Mouse (Mus musculus): Measurements from ENCODE around the gene Wipf3. TPM values are rescaled to one million over a fixed set of nuclear protein-coding genes. Genes with fewer than 3 reads are reported as not detected.
A peak's percentile ranks its signal among the peaks of the same experiment; 100 is the strongest.

Wipf3 gene
- polyA plus RNA-seq, 1 experiment from 2014 or later, result 1.4 TPM

DNA sequence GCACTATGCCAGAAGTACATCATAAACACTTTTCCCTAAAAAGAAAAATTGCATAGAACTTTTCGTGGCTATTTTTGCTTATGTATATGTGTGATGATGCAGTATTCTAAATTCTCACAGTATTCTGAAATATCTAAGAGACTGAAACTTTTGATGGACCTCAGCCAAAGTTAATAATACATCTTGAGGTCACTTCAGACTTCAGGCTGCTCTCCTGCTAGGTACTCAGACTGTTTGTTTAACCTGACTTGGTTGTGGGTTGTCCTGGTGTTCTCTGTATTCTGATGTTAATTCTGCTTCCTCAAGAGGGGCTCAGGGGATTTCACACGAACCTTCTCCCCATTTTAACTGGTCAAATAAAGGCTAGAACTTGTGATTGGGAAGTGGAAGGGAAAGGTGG is 24.5 kb upstream of the Wipf3 start:
- H3K27me3 ChIP-seq (replicated peaks), result no peaks in the 10 kb centered on the region
- no peak overlapping the region for H3K27ac ChIP-seq
- ATAC-seq (ENCODE audit: low FRiP score, low read depth), result no peak
- H3K9ac ChIP-seq, result no peak overlapping the region
- H3K4me1 ChIP-seq, result no peaks in the 10 kb centered on the region
- no peaks in the 10 kb centered on the region for H3K36me3 ChIP-seq
- no peaks in the 10 kb centered on the region for H3K9me3 ChIP-seq
- H3K4me3 ChIP-seq, result no peak overlapping the region
- WGBS, result 59% methylated on average over 2 of the region's 2 CpGs
- no peak overlapping the region for H3K4me2 ChIP-seq (replicated peaks)

DNA sequence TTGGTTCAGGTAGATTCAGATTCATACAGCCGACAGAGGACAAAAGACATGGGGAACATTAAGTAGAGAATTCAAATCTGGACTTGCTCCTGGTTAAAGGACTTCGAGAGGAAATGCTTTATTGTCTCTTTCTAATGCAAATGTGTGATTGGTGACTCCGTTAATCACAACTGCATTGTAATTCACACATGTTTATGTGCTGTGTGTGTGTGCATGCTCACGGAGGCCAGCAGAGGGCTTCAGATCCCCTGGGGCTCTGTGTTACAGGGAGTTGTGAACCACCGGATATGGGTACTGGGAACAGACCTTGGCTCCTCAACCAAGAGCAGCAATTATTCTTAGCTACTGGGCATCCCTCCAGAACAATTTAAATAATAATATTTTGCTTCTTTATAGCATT is 23.3 kb upstream of the Wipf3 start:
- Histone ChIP-seq H3K4me2 (replicated peaks) (no peak overlapping the region), H3K27me3 (replicated peaks) (no peaks in the 10 kb centered on the region), H3K27ac (no peak overlapping the region), H3K9ac (no peak overlapping the region), H3K36me3 (no peaks in the 10 kb centered on the region), H3K4me1 (no peaks in the 10 kb centered on the region), H3K9me3 (no peaks in the 10 kb centered on the region), H3K4me3 (no peak overlapping the region)
- ATAC-seq (ENCODE audit: low FRiP score, low read depth), result no peak
- 76% methylated on average over 5 of the region's 5 CpGs for WGBS

DNA sequence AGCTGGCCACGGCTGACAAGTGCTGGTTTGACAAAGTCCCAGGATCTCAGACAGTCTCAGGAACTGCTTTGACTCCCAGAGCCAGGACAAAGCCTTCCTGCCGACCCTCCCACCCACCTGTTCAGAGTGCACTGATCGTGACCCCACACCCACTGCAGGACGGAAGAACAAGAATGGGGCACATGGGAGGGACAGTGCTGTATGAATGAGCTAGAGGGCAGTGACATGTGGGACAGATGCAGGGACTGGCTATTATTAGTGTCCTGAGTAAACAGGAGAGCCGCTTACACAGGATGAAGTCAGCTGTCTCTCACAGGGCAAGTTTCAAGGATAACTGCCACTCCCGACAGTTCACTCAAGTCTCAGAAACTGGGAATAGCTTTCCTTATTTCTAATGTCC is 20.1 kb upstream of the Wipf3 start:
- H3K4me3 ChIP-seq, result no peak overlapping the region

DNA sequence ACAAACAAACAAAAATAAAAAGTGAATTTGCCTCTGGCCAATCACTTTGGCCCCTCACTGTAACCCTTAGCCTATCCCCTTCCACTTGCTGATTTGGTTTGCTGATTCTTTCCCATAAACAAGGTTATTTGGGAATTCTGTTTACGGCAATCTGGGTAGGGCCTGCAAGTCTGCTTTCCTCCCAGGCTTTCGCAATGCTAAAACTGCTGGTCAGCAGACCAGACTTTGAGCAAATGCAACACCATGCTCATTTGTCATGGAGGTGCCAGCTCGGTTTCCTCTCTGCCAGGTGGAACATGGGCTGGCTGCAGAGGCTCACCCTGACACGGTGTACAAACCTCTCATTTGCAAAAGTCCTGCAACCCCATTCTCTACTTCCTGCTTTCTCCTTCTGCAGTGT is 19.0 kb upstream of the Wipf3 start:
- Histone ChIP-seq H3K4me2 (replicated peaks) (no peak overlapping the region), H3K9ac (no peak overlapping the region), H3K4me1 (no peaks in the 10 kb centered on the region), H3K9me3 (no peaks in the 10 kb centered on the region), H3K27me3 (replicated peaks) (no peaks in the 10 kb centered on the region), H3K36me3 (no peaks in the 10 kb centered on the region), H3K4me3 (no peak overlapping the region), H3K27ac (no peak overlapping the region)
- no peak for ATAC-seq (ENCODE audit: low FRiP score, low read depth)
- WGBS, result 87% methylated on average over 4 of the region's 4 CpGs

More for the DNA sequence above, 20.1 kb upstream of the Wipf3 start:
- Histone ChIP-seq H3K27me3 (replicated peaks) (no peaks in the 10 kb centered on the region), H3K4me1 (no peaks in the 10 kb centered on the region), H3K9me3 (no peaks in the 10 kb centered on the region), H3K4me2 (replicated peaks) (no peak overlapping the region), H3K27ac (no peak overlapping the region), H3K9ac (no peak overlapping the region), H3K36me3 (no peaks in the 10 kb centered on the region)
- WGBS, result 44% methylated on average over 6 of the region's 6 CpGs
- no peak for ATAC-seq (ENCODE audit: low FRiP score, low read depth)

DNA sequence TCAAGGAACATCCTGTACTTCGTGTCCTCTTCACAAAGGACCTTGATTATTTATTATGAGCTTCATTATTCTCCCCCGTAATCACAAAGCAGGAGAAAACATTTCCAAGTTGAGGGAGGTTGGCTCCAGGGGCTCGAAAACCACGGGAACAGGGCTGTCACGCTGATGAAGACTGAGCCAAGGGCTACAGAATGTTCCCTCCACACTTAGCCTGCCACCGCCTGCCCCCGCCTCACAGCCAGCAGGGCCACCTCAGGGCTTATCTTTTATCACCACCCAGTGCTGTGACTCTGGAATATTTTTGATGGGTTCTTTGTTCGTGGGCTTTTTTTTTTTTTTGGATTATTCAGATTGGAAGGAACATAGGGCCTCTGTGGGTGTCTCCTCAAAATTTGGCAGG is 17.8 kb upstream of the Wipf3 start:
- Histone ChIP-seq H3K4me3 (no peak overlapping the region), H3K4me2 (replicated peaks) (no peak overlapping the region), H3K4me1 (no peaks in the 10 kb centered on the region), H3K27me3 (replicated peaks) (no peaks in the 10 kb centered on the region), H3K36me3 (no peaks in the 10 kb centered on the region), H3K27ac (no peak overlapping the region), H3K9me3 (no peaks in the 10 kb centered on the region), H3K9ac (no peak overlapping the region)
- ATAC-seq (ENCODE audit: low FRiP score, low read depth), result no peak
- 73% methylated on average over 8 of the region's 8 CpGs for WGBS

DNA sequence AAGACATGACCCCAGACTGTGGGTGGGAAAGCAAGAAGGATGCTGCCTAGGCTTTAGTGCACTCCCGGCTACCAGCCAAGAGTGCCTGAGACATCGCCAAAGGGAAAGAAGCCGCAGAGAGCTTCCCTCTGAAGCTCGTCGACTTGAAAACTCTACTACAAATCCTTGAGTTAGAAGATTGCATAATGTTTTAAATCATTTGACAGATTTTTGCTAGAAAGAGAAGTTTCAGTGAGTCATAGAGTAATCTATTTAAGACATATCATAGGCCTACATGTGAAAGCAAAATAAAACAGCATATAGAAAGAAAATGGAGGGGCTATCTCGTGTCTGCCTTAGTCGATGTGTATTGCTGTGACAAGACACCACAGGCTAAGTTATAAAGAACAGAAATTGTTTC is 16.5 kb upstream of the Wipf3 start:
- no peak for ATAC-seq (ENCODE audit: low FRiP score, low read depth)
- Histone ChIP-seq H3K4me1 (no peaks in the 10 kb centered on the region), H3K4me3 (no peak overlapping the region), H3K4me2 (replicated peaks) (no peak overlapping the region), H3K27me3 (replicated peaks) (no peaks in the 10 kb centered on the region), H3K27ac (no peak overlapping the region), H3K9ac (no peak overlapping the region), H3K36me3 (no peaks in the 10 kb centered on the region), H3K9me3 (no peaks in the 10 kb centered on the region)
- WGBS, result 92% methylated on average over 7 of the region's 7 CpGs

DNA sequence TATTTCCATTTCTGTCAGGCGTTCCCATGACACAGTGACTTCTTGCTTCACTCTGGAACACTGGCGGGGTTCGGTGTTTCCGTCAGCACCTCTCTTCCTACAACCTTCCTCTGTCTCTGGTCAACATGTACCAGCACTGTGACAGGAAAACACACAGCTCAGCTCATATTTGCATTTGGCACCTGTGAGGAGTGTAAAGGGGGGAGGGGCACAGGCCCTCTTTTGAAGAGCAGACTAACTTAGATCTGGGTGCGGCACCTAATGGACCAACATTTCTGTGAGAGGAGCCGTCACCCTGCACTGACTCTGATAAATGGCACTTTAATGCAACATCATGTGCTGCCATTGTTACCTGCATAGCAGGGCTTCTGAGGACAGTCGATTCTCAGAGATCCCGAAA is 4.2 kb upstream of the Wipf3 start:
- Histone ChIP-seq H3K36me3 (no peaks in the 10 kb centered on the region), H3K9ac (no peak overlapping the region), H3K27me3 (replicated peaks) (peaks cover 13% of the 10 kb centered on the region; the same call in 1 of the 2 replicates), H3K4me2 (replicated peaks) (no peak overlapping the region), H3K4me3 (no peak overlapping the region), H3K9me3 (no peaks in the 10 kb centered on the region), H3K4me1 (peaks cover 8% of the 10 kb centered on the region; the same call in 1 of the 2 replicates), H3K27ac (no peak overlapping the region)
- ATAC-seq (ENCODE audit: low FRiP score, low read depth), result no peak
- 81% methylated on average over 8 of the region's 8 CpGs for WGBS

DNA sequence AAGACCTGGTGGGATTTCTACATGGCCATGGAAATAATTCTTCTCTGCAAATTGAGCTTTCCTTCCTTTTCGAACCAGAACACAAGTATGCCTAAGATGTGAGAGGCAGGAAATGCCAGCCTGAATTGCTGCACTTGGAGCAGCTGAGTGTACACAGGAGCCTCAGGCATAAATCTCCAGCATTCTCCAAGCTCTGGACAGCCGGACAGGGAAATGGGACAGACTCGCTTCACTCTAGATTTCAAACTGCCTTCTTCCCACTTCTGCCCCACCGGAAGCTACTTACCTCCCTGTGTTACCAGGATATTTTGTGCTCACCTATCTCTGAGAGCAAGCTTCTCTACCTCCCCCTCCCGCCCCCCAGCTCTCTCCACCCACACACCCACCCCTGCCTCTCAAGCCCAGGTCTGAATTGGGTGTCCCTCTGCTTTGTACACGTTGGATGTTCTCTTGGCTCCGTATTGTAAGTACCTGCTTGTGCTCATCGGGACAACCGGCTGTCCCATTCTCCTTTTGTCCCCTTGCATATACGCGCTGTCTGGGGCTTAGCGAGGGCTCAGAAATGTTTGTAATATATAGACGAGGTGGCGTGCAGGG is 455 bp upstream of the Wipf3 start:
- no peaks in the 10 kb centered on the region for H3K36me3 ChIP-seq
- H3K27me3 ChIP-seq (replicated peaks), result peaks cover 26% of the 10 kb centered on the region
- no peak for ATAC-seq (ENCODE audit: low FRiP score, low read depth)
- peak overlapping the region; percentile 63 for H3K9ac ChIP-seq
- H3K4me2 ChIP-seq (replicated peaks), result peak overlapping the region; percentile 96
- no peaks in the 10 kb centered on the region for H3K9me3 ChIP-seq
- 5% methylated on average over 14 of the region's 14 CpGs for WGBS
- peak overlapping the region; percentile 53 for H3K4me3 ChIP-seq
- no peak overlapping the region for H3K27ac ChIP-seq
- peaks cover 8% of the 10 kb centered on the region; the same call in 1 of the 2 replicates for H3K4me1 ChIP-seq

DNA sequence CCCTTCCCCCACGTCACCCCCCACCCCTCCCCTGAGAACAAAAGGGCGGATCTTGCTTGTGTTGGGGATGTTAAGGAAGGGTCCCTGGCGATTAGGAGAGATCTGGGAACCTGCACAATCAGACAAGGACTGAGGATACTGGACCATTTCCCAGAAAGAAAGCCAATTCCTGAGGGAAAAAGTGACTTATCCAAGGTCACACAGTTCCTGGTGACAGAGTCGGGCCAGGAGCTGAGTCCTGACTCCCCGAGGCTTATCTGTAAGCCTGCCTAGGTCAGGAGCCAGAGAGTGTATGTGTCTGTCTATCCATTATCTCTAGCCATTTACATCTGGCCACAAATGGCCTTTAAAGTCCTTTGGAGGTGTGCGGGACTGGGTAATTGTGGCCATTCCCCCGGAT is 818 bp downstream of the Wipf3 start:
- H3K9ac ChIP-seq, result peak overlapping the region; percentile 63
- H3K4me3 ChIP-seq, result peak overlapping the region; percentile 53
- H3K4me1 ChIP-seq, result peaks cover 8% of the 10 kb centered on the region; the same call in 1 of the 2 replicates
- peaks cover 26% of the 10 kb centered on the region for H3K27me3 ChIP-seq (replicated peaks)
- H3K9me3 ChIP-seq, result no peaks in the 10 kb centered on the region
- 34% methylated on average over 7 of the region's 7 CpGs for WGBS
- H3K4me2 ChIP-seq (replicated peaks), result peak overlapping the region; percentile 96
- ATAC-seq (ENCODE audit: low FRiP score, low read depth), result no peak
- H3K27ac ChIP-seq, result no peak overlapping the region
- no peaks in the 10 kb centered on the region for H3K36me3 ChIP-seq

DNA sequence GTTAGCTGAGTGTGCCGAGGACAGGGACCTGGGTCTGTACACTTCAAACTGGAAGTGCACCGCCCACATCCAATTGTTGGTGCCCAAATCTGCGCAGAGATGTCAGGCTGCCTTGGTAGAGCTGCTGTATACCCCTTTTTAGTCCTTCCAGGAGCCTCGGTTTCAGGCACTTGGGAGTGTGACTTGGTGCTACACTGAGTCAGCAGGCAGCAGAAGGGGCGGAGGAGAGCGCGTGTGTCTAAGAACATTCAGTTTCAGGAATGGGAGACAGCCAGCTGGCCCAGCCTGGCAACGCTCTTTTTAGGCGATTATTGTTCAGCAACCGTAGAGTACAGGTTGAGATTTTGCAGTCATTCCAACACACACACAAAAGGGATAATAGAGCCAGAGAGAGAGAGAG is 2.4 kb downstream of the Wipf3 start:
- Histone ChIP-seq H3K4me1 (peaks cover 8% of the 10 kb centered on the region; the same call in 1 of the 2 replicates), H3K4me2 (replicated peaks) (no peak overlapping the region), H3K36me3 (no peaks in the 10 kb centered on the region), H3K27me3 (replicated peaks) (peaks cover 26% of the 10 kb centered on the region), H3K4me3 (no peak overlapping the region), H3K27ac (no peak overlapping the region), H3K9me3 (no peaks in the 10 kb centered on the region), H3K9ac (no peak overlapping the region)
- no peak for ATAC-seq (ENCODE audit: low FRiP score, low read depth)
- WGBS, result 61% methylated on average over 10 of the region's 10 CpGs

DNA sequence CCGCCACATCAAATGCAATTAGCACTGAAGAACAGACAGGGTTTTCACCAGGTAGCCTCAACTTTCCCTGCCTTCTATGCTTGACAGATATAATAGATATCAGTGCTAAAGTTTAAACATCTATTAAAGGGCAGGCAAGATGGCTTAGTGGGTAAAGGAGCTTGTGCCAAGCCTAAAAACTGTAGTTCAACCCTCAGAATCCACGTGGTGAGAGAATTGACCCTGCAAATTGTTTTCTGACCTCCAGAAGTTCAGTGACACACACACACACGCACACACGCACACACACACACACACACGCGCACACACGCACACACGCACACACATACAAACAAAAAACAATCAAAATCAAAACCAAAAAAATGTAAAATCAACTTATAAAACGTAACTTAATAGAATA is 2.8 kb downstream of the Wipf3 start:
- Histone ChIP-seq H3K27ac (no peak overlapping the region), H3K4me3 (no peak overlapping the region), H3K36me3 (no peaks in the 10 kb centered on the region), H3K9me3 (no peaks in the 10 kb centered on the region), H3K9ac (no peak overlapping the region), H3K4me2 (replicated peaks) (no peak overlapping the region), H3K4me1 (peaks cover 8% of the 10 kb centered on the region; the same call in 1 of the 2 replicates), H3K27me3 (replicated peaks) (peaks cover 26% of the 10 kb centered on the region)
- ATAC-seq (ENCODE audit: low FRiP score, low read depth), result no peak
- WGBS, result 73% methylated on average over 9 of the region's 9 CpGs

DNA sequence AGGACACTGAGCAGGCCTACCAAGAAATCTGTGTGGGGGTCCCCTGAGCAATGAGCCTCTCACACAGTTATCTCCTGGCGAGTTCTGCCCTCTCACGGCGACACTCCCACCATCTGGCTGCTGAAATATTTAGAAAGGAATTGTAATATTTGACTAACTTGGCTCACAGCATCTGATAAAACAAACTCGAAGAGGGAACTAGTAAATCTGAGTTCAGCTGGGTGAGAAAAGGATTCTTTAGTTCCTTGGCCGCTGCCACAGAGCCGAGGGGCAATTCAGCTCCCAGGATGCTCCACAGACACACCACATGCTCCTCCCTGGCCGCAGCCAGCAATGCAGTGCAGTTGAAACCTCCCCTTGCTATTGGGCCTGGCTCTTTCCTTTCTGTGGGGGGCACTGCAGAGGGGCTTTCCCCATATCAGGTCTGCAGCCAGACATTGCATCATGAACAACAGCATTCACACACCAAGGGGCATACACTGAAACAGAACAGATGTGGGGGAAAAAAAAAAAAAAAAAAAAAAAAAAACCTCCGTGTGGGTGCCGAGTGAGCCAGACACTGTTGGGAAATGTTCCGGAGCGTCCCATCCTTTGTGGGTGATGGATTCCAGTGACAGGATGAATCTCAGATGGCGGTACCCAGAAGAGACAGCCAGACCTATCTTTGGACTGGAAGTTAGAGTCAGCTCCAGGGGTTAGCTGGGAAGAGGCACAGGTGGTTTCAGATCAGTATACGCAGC is 3.6 kb downstream of the Wipf3 start:
- no peak overlapping the region for H3K27ac ChIP-seq
- no peak overlapping the region for H3K4me3 ChIP-seq
- no peak overlapping the region for H3K4me2 ChIP-seq (replicated peaks)
- no peaks in the 10 kb centered on the region for H3K36me3 ChIP-seq
- peaks cover 8% of the 10 kb centered on the region; the same call in 1 of the 2 replicates for H3K4me1 ChIP-seq
- no peak for ATAC-seq (ENCODE audit: low FRiP score, low read depth)
- 60% methylated on average over 13 of the region's 13 CpGs for WGBS
- H3K9me3 ChIP-seq, result no peaks in the 10 kb centered on the region
- H3K27me3 ChIP-seq (replicated peaks), result peaks cover 26% of the 10 kb centered on the region
- no peak overlapping the region for H3K9ac ChIP-seq

DNA sequence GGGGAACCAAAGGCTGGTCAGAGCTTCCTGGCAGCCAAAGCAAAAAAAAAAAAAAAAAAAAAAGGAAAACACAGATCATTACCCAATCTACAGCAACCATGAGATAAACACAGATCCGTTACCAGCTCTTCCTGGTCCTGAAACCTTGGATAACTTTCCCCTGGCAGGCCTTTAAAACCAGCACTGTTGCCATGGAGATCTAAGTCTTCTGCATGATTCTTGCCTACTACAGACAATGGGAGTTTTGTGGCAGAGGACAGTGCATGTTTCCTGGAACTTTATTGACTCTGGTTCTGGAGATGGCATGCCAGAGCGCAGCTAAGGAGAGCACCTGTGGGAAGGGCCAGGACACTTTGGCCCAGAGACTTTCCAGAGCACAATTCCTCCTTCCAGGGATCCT is 4.8 kb downstream of the Wipf3 start:
- WGBS, result 17% methylated on average over 2 of the region's 2 CpGs
- no peak overlapping the region for H3K9ac ChIP-seq
- H3K4me3 ChIP-seq, result no peak overlapping the region
- H3K27ac ChIP-seq, result no peak overlapping the region
- peaks cover 19% of the 10 kb centered on the region for H3K27me3 ChIP-seq (replicated peaks)
- no peak for ATAC-seq (ENCODE audit: low FRiP score, low read depth)
- no peak overlapping the region for H3K4me2 ChIP-seq (replicated peaks)
- no peaks in the 10 kb centered on the region for H3K36me3 ChIP-seq
- peaks cover 4% of the 10 kb centered on the region; the same call in 1 of the 2 replicates for H3K4me1 ChIP-seq
- no peaks in the 10 kb centered on the region for H3K9me3 ChIP-seq

Data from neural tube, embryonic 12.5 days (tissue).